Mouse (Mus musculus) spleen, postnatal 0 days (tissue): ENCODE results near the gene Klf7. TPM values are rescaled to one million over a fixed set of nuclear protein-coding genes. Genes with fewer than 3 reads are reported as not detected.

Experiments used
- polyA plus RNA-seq: library from polyadenylated mRNA; unstranded; fragments of >200 nt; fragmentation: Nextera tagmentation; extraction: Ambion mirVana; gene quantifications from 2 replicates; pipeline ENCODE4 v1.2.1, GENCODE M21; 2015

Gene Klf7
- polyA plus RNA-seq = 9.1 and 13.5 TPM in 2 replicates

GRCm38 (mm10) chr1:64121559-64122465 is at the start of gene Klf7:
Gene Klf7, minus strand, starts transcription at chr1:64122282.

